Mouse (Mus musculus): ENCODE measurements around the gene Opcml.

GRCm38 (mm10) chr9:28536637-28537036 lies 746.1 kb downstream of the Opcml start:
- TF ChIP-seq GATA1 (IDR thresholded peaks at IDR 0.05; ENCODE audit: borderline replicate concordance, low read length) = no peak
- no peak for TF ChIP-seq CTCF (IDR thresholded peaks at IDR 0.05; ENCODE audit: low read depth, low read length)
- no peak for TF ChIP-seq TAL1 (conservative IDR thresholded peaks at IDR 0.05; ENCODE audit: low read depth, low read length)
- no peak for TF ChIP-seq GATA2 (IDR thresholded peaks at IDR 0.05; ENCODE audit: borderline replicate concordance, low read depth, low read length)
- no peak for TF ChIP-seq POLR2AphosphoS5 (IDR thresholded peaks at IDR 0.05; ENCODE audit: insufficient replicate concordance, low read depth, low read length)

All from G1E (cell line).